Mouse (Mus musculus) layer of hippocampus, adult 2 months (tissue): ENCODE results near the gene Tmem45a. TPM values are rescaled to one million over a fixed set of nuclear protein-coding genes. Genes with fewer than 3 reads are reported as not detected.

ENCODE experiments used
- DNase-seq, 2 experiments: peaks; one replicate each; pipeline ENCODE4 v3.0.0; 2022; ENCODE audit warnings: low spot score in 2 of 2
- H3K27ac ChIP-seq: fragments of 200-600 bp; 2 replicates; pipeline ENCODE4 v1.8.1; 2022
- H3K4me3 ChIP-seq: fragments of 200-600 bp; 2 replicates; pipeline ENCODE4 v1.8.1; 2022; ENCODE audit warnings: mild to moderate bottlenecking
- CTCF ChIP-seq: fragments of 200-600 bp; conservative IDR thresholded peaks from 2 replicates; pipeline ENCODE4 v1.8.1; 2022; ENCODE audit warnings: antibody characterized with exemption, mild to moderate bottlenecking, moderate library complexity
- total RNA-seq, 2 experiments: library from RNA; stranded (reverse); gene quantifications; 2 replicates each; pipeline ENCODE4 v1.2.3; 2021

Gene Tmem45a
- total RNA-seq, 2 experiments from 2014 or later: 0.38 to 0.64 TPM

GRCm38 (mm10) chr16:56852841-56853587 is 33.0 kb downstream of the Tmem45a start:
- no peak for TF ChIP-seq CTCF

GRCm38 (mm10) chr16:56842988-56843387 is 43.0 kb downstream of the Tmem45a start:
- Histone ChIP-seq H3K4me3 (no peak overlapping the region), H3K27ac (no peak overlapping the region)
- no peak for TF ChIP-seq CTCF
- DNase-seq: no peak

More at GRCm38 (mm10) chr16:56852841-56853587, 33.0 kb downstream of the Tmem45a start:
- no peak for DNase-seq
- H3K27ac ChIP-seq: no peak overlapping the region
- H3K4me3 ChIP-seq: no peak overlapping the region

- no peak overlapping the region for H3K27ac ChIP-seq
- no peak for TF ChIP-seq CTCF
- no peak for DNase-seq
- no peak overlapping the region for H3K4me3 ChIP-seq
Observed at GRCm38 (mm10) chr16:56833312-56833711, 52.7 kb downstream of the Tmem45a start.

- H3K4me3 ChIP-seq: no peak overlapping the region
- TF ChIP-seq CTCF: no peak
- DNase-seq: no peak
- H3K27ac ChIP-seq: no peak overlapping the region
Observed at GRCm38 (mm10) chr16:56831986-56832385, 54.0 kb downstream of the Tmem45a start.

GRCm38 (mm10) chr16:56801370-56802109 is 84.4 kb downstream of the Tmem45a start:
- H3K4me3 ChIP-seq: no peak overlapping the region
- no peak for DNase-seq
- H3K27ac ChIP-seq: no peak overlapping the region
- no peak for TF ChIP-seq CTCF

- DNase-seq: no peak
- Histone ChIP-seq H3K27ac (no peak overlapping the region), H3K4me3 (no peak overlapping the region)
- TF ChIP-seq CTCF: no peak
Observed at GRCm38 (mm10) chr16:56800946-56801345, 85.0 kb downstream of the Tmem45a start.

GRCm38 (mm10) chr16:56800469-56800868 is 85.5 kb downstream of the Tmem45a start:
- H3K4me3 ChIP-seq: no peak overlapping the region
- peak; percentile 88 for TF ChIP-seq CTCF
- H3K27ac ChIP-seq: no peak overlapping the region
- DNase-seq: peak in 1 of 2 experiments; percentile 12

- no peak for TF ChIP-seq CTCF
- DNase-seq: no peak
- Histone ChIP-seq H3K27ac (no peak overlapping the region), H3K4me3 (no peak overlapping the region)
Observed at GRCm38 (mm10) chr16:56799541-56800029, 86.4 kb downstream of the Tmem45a start.

GRCm38 (mm10) chr16:56798873-56799272 is 87.1 kb downstream of the Tmem45a start:
- Histone ChIP-seq H3K4me3 (no peak overlapping the region), H3K27ac (no peak overlapping the region)
- no peak for DNase-seq
- TF ChIP-seq CTCF: no peak

GRCm38 (mm10) chr16:56795481-56796139 is 90.4 kb downstream of the Tmem45a start, which contains the start of gene Adgrg7:
Gene Adgrg7 (minus strand): TSS chr16:56795855.
- Histone ChIP-seq H3K27ac (no peak within 1 kb of the TSS), H3K4me3 (no peak within 1 kb of the TSS)
- TF ChIP-seq CTCF: no peak
- no peak for DNase-seq

- Histone ChIP-seq H3K27ac (no peak overlapping the region), H3K4me3 (no peak overlapping the region)
- no peak for TF ChIP-seq CTCF
- no peak for DNase-seq
Observed at GRCm38 (mm10) chr16:56794383-56795144, 91.4 kb downstream of the Tmem45a start.

GRCm38 (mm10) chr16:56793778-56794177 is 92.2 kb downstream of the Tmem45a start:
- DNase-seq: no peak
- no peak overlapping the region for H3K4me3 ChIP-seq
- no peak for TF ChIP-seq CTCF

More at GRCm38 (mm10) chr16:56793778-56794177, 92.2 kb downstream of the Tmem45a start:
- no peak overlapping the region for H3K27ac ChIP-seq
